Mouse (Mus musculus) urinary bladder, adult 2 months (tissue): Measurements from ENCODE around the gene Col4a4. TPM values are rescaled to one million over a fixed set of nuclear protein-coding genes. Genes with fewer than 3 reads are reported as not detected.

Experiments
- DNase-seq: peaks from one replicate; pipeline ENCODE4 v3.0.0; 2022; ENCODE audit warnings: low spot score
- polyA plus RNA-seq: library from polyadenylated mRNA; depleted of rRNA; stranded (reverse); fragments of >200 nt; gene quantifications from 2 replicates; pipeline ENCODE4 v1.2.3, GENCODE M21; 2012; rRNA removed

Gene Col4a4
- 1.3 and 1.4 TPM in 2 replicates for polyA plus RNA-seq

GRCm38 (mm10) chr1:82586713-82587399 lies at the start of gene Col4a4, which contains the start of gene Col4a3:
Gene Col4a4 (minus strand): TSS chr1:82586849.
Gene Col4a3 (plus strand): TSS chr1:82586921.
- no peak for DNase-seq

GRCm38 (mm10) chr1:82636321-82636720 lies 49.7 kb upstream of the Col4a4 start:
- no peak for DNase-seq

DNA sequence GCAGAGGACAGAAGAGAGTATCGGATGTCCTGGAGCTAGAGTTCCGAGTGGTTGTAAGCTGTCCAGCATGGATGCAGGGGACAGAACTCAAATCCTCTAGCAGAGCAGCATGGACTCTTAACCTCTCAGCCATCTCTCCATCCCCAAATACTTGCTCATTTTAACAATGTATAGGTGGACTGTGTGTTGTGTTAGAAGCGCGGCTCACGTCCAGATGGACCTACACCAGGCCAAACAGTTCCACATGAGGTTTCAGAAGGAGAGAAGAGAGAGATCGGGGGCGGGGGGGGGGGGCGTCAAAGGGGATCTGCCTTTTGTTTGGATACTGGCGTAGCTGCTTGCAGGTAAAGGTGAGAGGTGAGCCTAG lies 48.6 kb upstream of the Col4a4 start:
- DNase-seq: no peak

- peak; percentile 22 for DNase-seq
Observed at GRCm38 (mm10) chr1:82634545-82635253, 48.0 kb upstream of the Col4a4 start.

- DNase-seq: no peak
Observed at GRCm38 (mm10) chr1:82631169-82631792, 44.6 kb upstream of the Col4a4 start.

- no peak for DNase-seq
Observed at GRCm38 (mm10) chr1:82629495-82629894, 42.8 kb upstream of the Col4a4 start.

DNA sequence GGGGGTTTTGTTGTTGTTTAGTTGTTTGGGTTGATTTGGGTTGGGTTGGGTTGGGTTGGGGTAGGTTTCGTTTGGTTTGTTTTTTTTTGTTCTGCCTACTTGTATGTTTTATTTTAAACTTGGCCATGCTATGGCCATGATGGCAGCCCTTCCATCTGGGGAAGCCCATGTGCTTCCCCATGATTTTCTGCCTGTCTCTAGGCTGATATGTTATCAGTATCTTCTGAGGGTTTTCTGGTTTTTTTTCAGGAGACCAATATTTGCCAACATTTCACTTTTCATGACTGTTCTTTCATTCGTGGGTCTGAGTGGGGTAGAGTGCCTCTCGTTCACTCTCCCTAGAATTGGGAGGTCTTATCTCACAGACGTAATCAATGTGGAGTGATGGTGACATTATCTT lies 41.0 kb upstream of the Col4a4 start:
- no peak for DNase-seq

GRCm38 (mm10) chr1:82625474-82625873 lies 38.8 kb upstream of the Col4a4 start:
- no peak for DNase-seq

DNA sequence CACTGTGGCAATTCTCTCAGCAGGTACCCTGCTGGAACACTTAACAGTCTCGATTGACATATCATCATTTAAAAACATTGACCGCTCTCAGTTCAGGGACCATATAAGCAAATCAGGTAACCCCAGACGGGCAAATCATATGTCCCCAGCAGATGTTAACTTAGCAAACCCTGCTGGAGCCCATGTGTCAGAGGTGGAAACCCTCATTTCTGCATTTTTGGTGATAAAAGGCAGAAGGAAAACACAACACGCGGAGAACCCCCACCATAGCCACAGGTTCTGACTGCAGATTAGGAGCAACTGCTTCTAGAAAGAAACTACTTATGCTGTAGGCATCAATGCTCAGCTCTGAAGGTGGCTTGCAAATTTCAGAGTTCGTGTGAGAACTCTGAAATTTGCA lies 38.3 kb upstream of the Col4a4 start:
- DNase-seq: no peak

DNA sequence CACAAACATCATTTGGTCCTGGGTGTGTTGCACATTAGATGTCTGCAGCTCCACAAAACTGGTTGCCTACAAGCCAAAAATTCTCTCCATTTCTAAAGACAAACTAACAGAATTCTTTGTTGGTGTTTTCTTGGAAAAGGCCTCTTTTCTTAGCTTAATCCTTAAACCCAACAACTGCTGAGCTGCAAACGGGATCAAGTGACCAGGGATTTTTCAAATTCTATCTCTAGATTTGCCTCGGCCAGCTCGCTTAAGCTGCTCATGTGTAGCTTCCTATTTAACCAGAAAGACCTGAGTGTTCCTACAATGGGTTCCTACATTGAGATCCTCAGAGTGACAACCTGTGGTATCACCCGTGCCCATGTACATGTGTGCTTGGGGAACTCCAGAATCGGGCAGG lies 33.3 kb upstream of the Col4a4 start:
- no peak for DNase-seq

GRCm38 (mm10) chr1:82618592-82618991 lies 31.9 kb upstream of the Col4a4 start:
- DNase-seq: no peak

GRCm38 (mm10) chr1:82618001-82618400 lies 31.4 kb upstream of the Col4a4 start:
- no peak for DNase-seq

DNA sequence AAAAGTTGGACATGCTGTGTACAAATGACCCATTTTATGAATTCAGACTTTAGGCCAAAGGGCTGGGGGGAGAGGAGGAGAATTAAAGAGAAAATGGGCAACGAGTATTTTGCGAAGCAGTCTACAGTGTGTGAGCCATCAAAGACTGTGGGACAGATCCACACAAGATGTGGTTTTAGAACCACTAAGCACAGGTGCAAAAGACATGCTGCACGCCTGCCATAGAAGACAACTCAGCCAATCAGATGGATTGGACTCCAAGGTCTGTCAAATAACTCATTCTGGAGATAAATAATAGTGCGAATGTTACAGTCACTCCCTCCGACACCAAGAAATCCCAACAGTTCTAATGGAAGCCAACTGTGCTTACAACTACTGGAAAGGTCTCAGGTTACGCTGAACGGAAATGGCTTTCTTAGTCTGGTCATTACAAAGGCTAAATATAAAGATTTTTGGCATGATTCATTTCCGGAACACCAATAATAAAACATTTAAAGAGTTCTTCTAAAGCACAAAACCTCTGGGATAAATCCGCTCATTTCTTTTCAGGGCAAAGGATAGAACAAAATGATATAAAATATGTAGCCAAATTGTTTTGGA lies 25.5 kb upstream of the Col4a4 start:
- no peak for DNase-seq

DNA sequence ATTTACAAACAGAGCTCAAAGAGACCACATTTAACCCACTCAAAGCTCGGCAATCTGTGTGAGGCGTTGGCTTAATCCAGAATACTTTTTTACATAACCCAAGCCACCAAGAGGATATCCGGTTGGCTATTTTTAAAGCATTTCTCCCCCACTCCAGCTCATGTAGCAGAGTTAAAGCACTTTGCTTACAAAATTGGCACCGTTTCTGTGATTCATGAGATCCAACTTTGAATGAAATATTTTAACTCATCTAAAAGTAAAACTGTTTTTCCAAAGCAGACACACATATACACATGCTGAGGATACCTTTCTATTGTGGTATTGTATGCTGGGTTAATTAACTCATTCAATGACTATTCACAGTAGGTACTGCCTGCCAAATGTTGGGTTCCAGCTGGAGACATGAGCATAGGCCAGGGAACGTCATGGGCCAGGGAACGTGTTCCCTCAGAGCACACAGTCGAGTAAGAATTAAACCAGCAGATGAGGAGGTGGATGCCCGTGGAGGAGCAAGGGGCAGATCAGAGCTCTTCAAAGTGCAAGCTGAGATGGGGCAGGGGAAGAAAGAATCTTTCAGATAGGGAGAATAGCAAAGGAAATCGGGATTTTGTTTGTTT lies 22.1 kb upstream of the Col4a4 start:
- no peak for DNase-seq

GRCm38 (mm10) chr1:82605856-82606255 lies 19.2 kb upstream of the Col4a4 start:
- DNase-seq: no peak

- DNase-seq: no peak
Observed at GRCm38 (mm10) chr1:82605347-82605746, 18.7 kb upstream of the Col4a4 start.

GRCm38 (mm10) chr1:82603198-82603950 lies 16.7 kb upstream of the Col4a4 start:
- no peak for DNase-seq

- DNase-seq: no peak
Observed at GRCm38 (mm10) chr1:82596864-82597596, 10.4 kb upstream of the Col4a4 start.

DNA sequence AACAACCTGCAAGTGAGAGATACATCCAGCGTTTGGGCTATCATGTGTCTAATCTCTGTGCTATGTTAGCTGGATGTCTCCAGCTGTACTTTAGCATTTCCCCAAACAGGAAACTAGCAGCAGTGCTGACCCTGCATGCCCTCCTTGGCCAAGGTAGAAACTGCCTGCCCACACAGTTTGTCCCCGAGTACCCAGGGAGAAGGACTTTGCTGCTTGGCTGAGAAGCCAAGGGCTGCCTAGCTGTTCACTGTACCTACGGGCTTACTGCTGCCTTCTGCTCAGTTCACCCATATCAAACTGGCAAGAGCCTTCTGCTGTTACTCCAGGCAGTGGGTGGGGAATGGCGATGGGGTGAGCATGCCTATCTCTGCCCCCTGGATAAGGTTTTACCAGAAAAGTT lies 3.6 kb upstream of the Col4a4 start:
- no peak for DNase-seq

DNA sequence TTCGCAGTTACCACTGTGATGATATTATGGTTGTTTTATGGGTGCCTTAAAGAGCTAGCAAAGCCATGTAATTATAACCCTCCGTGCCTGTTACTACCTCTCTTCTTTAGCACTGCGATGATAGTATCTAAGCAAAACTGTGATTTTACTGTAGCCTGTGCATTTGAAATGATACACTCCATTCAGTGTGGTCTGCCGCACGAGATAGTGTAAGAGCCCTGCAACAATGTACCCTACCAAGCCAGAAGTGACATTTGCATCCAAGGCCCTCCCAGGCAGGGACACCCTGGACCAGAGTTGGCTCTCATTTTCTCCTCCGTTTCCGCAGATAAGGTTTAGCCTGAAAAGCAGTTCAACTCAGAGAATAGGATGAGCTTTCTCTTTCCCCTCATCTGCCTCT lies 668 bp downstream of the Col4a4 start:
- no peak for DNase-seq

- no peak for DNase-seq
Observed at GRCm38 (mm10) chr1:82578320-82578719, 8.3 kb downstream of the Col4a4 start.
